Mouse (Mus musculus): ENCODE data around the gene Ubac2.

Gene Ubac2

DNA sequence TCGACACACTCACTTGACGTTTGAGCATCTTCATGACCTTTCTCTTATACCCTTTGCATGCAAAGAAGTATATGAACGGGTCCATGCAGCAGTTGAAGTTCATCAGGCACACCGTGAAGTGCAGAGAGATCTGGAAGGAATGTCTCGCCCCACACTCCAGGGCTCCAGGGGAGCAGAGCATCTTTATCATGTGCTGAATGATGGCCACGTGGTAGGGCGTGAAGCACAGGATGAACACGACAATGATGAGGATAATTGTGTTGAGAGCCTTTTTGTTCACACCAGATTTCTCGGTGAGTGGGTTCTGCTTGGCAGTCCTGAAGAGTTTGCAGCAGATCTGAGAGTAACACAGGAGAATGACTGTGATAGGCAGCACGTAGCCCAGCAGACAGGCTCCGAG lies 75.7 kb downstream of the Ubac2 start:
- no peak for DNase-seq

DNA sequence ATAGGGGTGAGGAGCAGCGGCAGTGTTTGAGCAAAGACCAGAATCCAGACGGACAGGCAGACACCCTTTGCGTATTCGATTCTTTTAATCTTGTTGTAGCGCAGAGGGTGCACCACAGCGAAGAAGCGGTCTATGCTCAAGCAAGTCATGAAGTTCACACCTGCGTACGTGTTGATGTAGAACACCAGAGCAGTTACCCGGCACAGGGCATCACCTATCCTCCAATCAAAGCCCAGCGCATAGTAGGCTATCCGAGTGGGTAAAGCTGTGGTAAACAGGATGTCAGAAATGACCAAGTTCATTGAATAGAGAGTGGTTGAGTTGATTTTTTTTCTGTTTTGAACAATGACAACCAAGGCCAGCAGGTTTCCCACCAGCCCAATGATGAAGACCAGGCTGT lies 76.2 kb downstream of the Ubac2 start:
- no peak for DNase-seq

DNA sequence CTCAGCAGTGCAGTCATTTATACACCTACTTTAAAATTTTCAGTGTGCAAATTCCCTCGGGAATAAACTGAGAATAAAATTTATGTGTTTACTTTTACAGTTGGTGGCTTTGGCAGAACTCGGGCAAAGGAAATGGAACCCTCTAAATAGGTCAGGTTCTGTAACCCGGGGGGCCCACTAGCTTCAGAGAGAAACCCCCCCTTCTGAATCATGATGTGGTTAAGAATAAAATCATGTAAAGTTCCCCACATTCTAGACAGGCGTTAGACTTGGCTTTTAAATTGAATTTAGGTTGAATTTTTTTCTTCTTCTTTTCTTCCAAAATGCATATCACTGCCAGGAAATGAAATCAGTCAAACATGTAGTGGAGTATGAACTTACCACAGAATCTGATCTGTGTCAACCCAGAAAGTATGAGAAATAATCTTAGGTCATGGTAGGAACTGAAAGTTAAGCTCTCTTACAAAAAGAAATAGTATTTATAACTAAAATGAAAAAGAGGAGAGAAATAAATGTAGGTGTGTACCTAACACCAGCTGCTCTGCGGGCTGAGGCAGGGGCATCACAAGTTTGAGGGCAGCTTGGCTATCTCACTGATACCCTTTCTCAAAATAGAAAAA lies 76.9 kb downstream of the Ubac2 start:
- DNase-seq = no peak

DNA sequence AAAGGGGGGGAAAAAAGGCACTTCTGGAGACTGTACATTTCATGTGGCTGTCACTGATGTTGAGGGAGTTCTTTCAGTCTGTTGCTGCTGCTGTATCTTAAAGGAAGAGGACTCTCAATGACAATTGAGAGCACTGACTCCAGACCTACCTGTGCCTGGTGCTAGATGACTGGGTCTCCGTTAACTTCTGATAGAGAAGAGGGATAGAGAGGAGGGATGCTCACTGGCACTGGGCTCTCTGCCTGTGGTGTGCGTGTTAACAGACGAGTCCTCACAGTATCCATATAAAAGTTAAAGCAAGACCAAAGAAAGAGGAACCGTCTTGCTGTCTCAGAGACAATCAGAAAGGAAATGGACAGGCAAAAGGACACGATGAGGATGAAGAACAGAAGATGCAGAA lies 77.9 kb downstream of the Ubac2 start:
- DNase-seq = no peak

DNA sequence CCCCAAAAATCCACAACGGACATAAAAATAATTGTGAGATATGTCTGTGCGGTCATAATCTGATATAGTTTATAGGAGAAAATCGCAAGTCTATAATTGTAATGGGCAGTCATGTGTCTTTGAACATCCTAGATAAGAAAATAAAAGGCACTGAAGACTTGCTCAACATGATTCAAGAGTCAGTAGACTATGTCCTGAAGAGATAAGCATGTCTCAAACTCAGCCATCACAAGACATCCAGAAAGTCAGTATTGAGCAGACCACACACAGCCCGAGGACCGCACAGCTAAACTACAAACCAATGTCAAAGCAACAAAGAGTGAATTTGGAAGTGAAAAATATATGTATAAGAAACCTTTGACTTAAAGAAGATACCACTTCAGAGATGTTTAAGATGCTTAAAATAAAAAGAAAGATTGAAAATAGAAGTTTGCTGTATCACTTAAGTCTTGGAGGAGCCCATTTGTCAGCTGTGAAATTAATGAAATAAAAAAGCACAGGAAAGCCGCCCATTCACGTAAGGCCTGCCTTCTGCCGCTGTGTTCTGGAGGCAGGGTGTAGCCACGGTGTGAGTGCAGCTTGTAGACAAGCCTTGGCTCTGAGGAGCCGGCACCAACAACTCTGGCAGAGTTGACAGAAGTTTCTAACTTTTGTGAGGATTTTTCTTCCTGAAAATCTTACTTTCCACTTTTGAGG lies 78.9 kb downstream of the Ubac2 start:
- no peak for DNase-seq

DNA sequence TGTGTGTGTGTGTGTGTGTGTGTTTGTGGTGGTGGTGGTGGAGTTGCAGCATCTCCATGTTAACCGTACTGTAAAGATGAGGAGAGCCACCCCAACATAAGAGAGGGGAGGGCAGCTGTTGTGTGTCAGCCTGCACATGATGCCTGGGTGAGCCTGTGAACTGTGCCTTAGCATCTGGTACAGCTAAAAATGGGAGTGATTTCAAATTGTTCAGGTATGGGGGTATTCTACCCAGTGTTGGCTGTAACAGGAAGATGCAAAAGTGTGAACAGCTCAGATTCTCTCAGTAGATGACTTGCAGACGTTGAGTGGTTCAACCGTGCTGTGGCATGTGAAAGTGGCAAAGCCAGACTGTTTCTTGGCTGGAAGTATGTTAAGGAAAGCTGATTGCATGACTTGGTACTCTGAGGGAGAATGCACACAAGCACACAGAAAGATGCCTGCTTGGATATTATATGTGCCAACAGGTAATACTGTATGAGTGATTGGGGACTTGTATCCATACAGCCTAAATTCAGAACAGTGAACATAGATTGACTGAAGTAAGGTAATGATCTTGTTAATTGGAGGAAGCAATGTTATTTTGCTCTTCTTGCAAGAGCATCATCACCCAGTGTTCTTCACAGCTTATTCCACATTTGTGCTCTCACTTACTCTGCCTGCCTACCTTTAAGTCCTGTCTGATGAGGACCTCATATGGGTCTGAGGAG lies 79.8 kb downstream of the Ubac2 start:
- no peak for DNase-seq

DNA sequence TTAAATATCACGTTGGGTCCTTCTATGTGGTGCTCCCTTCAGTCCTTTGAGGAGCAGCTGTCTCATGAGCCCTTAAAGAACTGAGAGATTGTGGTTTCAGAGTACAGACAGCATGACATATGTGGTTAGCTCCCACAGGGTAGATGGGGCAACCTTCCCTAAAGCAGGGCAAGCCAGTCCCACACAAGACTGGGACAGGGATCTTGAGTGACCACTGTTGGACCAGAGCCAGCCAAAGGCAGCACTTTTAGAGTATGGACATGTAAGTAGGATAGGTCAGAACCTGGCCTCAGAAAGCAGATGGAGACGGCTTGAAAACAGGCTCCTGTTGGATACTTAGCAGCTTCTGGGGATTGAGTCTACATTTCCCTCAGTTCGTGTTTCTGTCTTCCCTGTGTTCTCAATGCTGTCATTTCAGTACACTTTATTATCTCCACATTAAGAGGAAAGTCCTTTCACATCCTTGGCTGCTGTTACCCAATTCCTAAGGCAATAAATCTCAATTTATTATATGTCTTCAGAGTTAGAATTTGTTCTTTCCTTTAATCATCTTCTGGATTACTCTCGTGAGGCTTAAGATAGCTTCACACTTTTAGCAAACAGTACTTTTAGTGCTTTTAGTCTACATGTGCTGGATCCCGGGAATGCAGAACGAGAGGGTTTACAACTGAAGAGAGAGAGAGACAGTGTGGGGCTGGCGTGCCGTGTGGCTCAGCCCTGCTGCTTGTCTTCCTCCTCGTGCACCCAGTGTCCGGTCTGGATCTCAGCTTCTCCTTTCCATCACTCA lies 80.5 kb downstream of the Ubac2 start:
- no peak for DNase-seq

DNA sequence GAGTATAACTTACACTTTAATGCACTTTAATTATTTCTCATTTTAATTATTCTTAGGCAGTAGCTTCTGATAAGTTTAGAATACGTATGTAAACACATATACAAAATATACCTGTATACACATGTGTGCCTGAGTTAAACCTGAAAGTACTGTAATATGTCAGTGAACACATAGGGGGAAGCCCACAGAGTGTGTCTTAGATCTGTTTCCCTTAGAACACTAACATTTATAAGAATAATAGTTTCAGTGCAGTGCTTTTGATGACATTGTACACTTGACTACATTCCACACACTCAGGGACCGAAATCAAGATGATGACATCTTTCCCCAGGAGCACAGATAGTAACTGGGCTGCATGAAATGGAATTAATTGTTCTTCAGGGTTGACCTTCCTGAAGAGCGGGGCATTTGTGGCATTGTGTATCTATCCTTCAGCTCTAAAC lies 81.1 kb downstream of the Ubac2 start:
- DNase-seq = no peak

DNA sequence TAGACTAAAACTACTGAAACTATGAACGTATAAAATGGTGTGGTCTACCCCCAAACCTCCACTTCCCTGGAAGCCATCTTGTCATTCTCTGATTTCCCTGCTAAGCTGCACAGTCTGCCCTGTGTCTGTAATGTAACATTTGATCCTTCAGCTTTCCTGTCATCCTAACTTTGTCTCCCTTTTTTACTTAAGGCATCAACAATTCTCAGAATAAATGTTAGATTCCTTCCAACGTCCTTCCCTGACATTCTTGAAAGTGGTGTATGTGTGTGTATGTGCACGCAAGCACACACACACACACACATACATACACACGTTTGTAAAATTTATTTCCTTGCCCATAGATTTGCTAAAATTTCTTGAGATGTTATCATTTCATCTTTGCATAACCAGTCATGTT lies 81.6 kb downstream of the Ubac2 start:
- DNase-seq = no peak

DNA sequence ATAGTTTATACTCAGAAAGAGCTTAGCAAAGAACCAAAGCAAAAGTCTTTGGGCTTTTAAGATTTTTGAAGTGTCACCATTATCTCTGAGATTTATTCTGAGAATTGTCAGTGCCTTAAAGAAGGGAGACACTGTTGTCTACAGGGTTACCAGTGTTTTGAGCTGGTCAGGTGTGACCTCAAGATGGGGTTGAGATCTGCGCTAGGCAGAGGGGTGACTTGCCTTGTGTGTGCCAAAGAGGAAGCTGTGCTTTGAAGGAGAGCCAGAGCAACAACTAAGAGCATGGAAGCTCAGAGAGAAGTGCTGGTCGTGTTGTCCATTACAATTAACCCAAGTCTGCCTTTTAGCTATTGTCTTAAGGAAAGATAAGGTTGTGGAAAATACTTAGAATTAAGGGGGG lies 82.1 kb downstream of the Ubac2 start:
- DNase-seq = no peak

DNA sequence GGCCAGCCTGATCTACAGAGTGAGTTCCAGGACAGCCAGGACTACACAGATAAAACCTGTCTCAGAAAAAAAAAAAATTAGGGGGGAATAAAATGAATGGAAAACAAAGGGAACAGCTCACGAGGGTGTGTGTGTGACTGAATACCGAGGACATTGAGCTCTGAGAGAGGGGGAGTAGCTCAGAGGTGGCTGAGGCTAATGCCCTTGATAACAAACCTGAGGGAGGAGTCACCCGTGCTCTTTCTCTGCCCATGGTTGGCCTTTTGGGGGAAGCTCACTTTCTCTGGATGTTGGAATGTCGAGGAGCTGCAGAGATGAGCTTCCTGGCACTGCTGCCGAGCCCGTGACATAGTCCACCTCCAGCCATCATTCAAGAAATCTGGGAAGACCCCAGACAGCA lies 82.6 kb downstream of the Ubac2 start:
- no peak for DNase-seq

DNA sequence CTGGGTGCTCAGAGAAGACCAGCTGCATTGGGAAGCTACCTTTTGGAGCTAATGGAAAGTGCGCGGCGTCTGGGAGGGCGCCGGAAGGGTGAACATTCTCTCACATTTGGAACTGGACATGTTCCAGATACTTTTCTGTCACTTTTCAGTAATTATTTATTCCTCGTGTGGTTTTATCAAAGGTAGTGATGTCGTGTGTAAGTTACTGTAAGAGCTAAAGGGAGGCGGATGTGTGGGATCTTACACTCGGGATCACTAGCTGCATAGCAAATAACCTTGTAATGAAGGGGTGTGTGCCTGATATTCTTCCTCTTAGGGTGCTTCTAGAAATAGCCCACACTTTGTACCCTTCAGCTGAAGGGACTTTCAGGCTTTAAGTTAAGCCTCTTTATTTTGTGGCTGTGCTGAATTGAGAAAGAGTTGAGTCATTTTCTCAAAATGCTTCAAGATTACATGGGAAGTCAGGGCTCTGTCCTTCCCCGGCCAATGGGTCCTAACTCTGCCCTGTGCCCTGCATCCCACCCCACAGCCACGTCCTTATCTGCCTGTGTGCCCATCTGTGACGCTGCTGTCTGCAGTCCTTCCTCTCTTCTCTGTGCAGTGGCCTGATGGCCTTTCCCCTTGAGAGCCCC lies 83.2 kb downstream of the Ubac2 start:
- DNase-seq = no peak

DNA sequence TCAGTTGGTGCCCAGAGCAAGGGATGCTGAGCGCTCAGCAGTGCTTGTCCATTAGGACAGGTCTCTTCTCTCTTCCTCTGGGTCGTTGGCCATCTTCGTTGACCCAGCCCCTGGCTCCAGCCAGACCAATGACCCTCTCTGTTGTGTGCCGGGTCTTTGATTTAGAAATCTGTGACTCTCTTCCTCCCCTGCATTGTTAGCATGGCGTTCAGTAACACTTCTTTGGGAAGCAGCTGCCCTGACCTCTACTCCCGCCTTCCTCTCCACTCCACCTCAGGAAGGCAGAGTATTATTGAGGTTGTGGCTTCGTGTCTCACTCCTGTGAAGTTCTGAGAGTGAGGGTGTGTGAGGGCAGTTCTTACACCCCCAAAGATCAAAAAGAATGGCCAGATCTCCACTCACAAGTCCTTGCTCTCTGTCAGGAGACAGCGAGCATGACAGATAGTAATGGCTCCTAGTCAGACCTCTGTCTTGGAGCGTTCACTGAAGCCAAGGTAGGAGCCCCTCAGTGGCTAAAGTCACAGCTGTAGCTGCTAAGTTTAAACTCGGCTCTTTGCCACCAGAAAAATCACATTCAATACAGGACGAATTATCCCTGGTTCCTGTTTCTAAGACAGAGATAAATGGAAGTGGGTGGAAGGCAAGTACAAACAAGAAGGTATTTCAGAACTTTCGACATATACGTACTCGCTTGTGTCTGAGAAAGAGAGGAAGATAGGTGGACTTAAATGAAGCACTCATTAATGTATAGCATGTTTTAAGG lies 83.9 kb downstream of the Ubac2 start:
- DNase-seq = no peak

DNA sequence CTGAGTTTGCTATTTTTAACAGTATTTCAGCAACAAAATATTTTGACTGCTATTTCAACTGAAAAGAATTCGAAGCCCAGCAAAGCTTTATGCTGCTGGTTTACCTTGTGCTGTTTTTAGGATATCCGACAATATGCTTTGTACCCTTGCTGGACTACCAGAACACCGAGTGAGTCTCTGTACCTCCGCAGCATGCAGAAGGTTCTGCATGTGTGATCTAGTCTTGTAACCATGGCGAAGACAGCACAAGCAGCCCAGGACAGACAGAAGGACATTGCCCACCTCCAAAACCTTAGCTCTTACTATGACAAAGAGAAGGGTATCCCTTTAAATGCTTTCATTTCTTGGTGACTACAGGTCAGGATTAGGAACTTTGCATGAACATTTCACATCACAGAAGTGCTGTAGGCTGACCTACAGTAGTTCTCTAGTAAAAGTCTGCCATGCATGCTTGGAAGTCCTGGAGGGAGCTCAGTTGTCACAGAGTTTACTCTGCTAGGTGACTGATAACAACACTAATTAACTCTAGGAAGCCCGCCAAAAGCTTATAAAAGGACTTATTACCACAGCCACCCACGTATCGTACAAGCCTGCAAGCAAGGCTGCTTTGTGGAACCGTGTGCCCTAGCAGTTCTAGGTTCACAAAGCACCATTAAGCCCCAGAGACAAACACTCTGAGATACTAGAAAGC lies 85.0 kb downstream of the Ubac2 start:
- DNase-seq = no peak

DNA sequence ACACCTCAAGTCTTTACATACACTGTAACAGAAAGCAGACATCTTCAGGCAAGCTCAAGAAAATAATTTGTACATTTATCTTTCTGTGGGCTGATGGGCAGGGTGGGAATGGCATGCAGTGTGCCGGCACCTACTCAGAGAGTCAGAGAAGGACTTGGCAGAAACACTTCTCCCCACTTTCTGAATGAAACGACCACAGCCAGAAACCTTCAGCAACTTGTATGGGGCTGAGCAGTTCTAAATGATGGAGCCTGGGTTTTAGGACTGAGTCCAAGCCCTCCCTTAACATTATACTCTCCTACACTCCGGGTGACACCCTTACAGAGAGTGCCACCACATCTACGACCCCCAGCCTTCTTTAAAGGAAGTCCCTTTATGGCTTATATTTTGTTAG lies 85.5 kb downstream of the Ubac2 start:
- DNase-seq = no peak

DNA sequence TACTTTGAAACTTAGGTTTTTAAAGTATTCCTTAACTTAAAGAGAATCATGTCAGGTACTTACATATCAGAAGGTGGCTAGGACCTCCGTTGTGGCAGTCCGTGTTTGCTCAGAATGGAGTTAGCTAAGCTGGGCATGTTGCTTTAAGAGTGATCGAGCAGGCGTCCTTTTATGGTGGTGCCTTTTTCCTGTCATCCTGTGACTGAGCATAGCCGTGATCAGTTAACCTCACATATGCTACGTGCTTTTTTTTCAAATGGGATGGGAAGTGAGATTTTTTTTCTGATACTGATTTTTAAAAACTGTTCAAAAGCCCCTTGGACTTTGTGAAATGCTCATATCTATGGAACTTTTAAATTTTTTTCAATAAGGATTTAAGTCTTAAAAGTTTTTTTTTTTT lies 86.6 kb downstream of the Ubac2 start, which contains the start of gene Gpr183:
Gene Gpr183 (minus strand): TSS at position 206 of the 400 bp plus-strand sequence.
- no peak for DNase-seq

DNA sequence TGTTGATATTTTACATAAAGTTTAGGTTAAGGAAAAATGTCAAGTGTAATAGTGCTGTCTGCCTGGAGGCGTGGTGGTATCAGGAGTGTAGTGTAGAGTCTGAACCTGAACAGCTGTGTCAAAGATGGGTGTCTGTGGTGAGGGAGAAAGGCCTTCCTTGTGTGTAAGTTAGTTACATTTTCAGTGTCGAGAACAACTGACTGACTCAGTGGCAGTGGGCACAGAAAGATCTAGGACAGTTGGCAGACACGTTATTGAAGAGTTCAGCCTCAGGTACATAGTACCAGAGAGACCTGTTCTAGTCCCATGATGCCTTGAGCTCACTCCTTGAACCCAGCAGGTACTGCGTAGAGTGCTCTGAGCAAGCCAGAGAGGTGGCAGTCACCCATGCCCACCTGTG lies 87.0 kb downstream of the Ubac2 start:
- no peak for DNase-seq

DNA sequence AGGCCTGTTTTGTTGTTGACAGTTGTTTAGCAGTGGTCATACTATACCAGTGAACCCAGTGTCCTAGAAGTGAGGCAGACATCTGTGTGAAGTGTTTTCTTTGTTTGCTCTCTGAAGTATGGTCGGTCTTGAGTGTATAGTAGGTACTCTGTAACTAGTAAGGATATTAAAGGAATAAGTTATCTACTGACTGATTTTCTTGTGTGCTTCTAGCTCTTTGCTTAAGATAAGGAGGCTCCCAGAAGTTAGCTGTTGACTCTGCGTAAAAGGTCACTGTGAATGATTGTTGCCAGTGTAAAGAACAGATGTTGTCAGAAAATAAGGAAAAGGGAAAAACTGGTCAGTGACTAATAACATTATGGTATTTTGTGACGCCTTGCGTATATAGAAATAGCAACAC lies 88.7 kb downstream of the Ubac2 start:
- DNase-seq = no peak

DNA sequence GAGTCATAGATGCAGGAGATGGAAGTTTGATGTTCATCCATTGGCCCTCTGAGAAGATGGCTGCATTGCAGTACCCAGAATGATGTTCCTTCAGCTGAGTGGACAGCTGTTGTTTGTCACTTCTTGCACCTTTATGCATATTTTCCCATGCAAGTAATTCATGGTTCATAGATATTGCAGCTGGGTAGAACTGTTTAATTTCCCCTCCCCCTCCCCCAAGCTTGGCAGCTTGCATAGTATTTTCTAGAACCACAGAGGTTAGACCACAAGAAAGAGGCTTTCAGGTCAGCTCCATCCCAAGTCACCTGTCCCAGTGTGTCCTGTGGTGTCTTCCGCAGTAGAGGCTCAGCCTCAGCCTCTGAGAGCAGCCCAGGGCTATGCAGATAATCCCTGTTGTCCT lies 92.0 kb downstream of the Ubac2 start:
- DNase-seq = no peak

DNA sequence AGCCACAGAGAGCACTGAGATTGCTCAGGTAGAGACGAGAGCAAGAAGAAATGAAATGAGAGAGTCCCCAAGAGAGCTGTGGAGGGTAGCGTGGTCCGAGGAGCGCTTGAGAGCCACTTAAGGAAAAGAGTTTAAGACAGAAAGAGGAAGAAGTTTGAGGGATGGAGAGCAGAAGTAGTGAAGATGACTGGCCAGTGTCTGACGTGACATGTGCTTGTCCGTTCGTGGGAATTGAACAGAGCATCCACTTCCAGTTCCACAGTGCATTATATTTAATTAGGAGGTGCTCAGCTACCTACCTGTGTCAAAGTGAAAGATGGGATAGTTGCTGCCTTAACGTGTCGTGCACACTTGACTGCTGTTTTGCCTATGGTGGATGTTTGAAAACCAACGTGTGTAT lies 94.7 kb downstream of the Ubac2 start:
- DNase-seq = no peak

DNA sequence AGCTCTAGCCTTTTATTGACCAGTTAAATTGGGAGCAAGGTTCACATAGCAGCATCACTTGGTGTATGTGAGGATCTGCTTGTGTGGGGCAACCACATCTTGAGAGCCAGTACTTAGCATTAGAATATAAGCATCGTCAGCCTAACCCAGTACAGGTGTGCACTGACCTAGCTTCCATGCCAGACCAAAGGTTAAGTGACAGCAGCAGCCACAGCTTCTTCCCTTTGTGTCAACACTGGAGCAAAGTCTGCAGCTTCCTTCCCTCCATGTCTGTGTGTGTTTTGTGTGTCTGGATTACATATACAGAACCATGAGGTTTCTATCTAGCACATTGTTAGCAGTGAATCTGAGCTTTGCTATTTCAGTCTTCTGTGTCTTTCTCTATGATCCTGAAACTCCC lies 103.1 kb downstream of the Ubac2 start:
- DNase-seq = no peak
